Mouse (Mus musculus) spleen, embryonic (tissue): ENCODE measurements around the gene Tbcb.
"Not testable (repeated sequence)": the region's sequence is repeated elsewhere in the genome, so short reads cannot be mapped to it uniquely, and the experiment has no call there.

Experiments used
- CTCF ChIA-PET: fragments of 350-600 bp; sonication (Branson Sonifier 250); formaldehyde crosslinking; loops from one replicate; lab custom pipeline; 2022; lab: Charles Lee

The Tbcb gene

GRCm38 (mm10) chr7:30224206-30224605, 7.9 kb downstream of the Tbcb start:
- CTCF ChIA-PET: no interaction called here

GRCm38 (mm10) chr7:30222205-30222604, 9.9 kb downstream of the Tbcb start:
- CTCF ChIA-PET: no interaction called here

- CTCF ChIA-PET: no interaction called here
These were observed 10.6 kb downstream of the Tbcb start for GRCm38 (mm10) chr7:30221433-30221832.

- CTCF ChIA-PET: no interaction called here
These were observed 12.1 kb downstream of the Tbcb start for GRCm38 (mm10) chr7:30220008-30220356.

GRCm38 (mm10) chr7:30219293-30220007, 12.6 kb downstream of the Tbcb start:
- CTCF ChIA-PET: no interaction called here

GRCm38 (mm10) chr7:30217277-30217676, 14.8 kb downstream of the Tbcb start:
- CTCF ChIA-PET: interaction anchor here (1.0 to 1.4 kb wide), 3 partner anchors 14 to 35 kb away, joined by 4 read pairs; partner anchors contain the start of gene Polr2i

GRCm38 (mm10) chr7:30216723-30217151, 15.3 kb downstream of the Tbcb start:
- CTCF ChIA-PET: interaction anchor here (1.2 to 1.4 kb wide), 2 partner anchors 13 to 14 kb away, joined by 4 read pairs; partner anchors contain the start of gene Polr2i

- CTCF ChIA-PET: interaction anchor here (1.4 kb wide), 1 partner anchor 12 kb away, joined by 4 read pairs; no protein-coding TSS in a partner anchor
These were observed 16.2 kb downstream of the Tbcb start for GRCm38 (mm10) chr7:30215875-30216274.

- CTCF ChIA-PET: no interaction called here
These were observed 18.2 kb downstream of the Tbcb start for GRCm38 (mm10) chr7:30213881-30214280.

- CTCF ChIA-PET: no interaction called here
These were observed 21.0 kb downstream of the Tbcb start for GRCm38 (mm10) chr7:30211025-30211424.

GRCm38 (mm10) chr7:30206364-30206763, 25.7 kb downstream of the Tbcb start:
- CTCF ChIA-PET: not testable (repeated sequence)

- CTCF ChIA-PET: interaction anchor here (1.3 to 2.1 kb wide), 2 partner anchors 10 to 22 kb away, joined by 5 to 7 read pairs; partner anchors contain the start of gene Cox7a1
These were observed 26.7 kb downstream of the Tbcb start for GRCm38 (mm10) chr7:30205383-30205782.

- CTCF ChIA-PET: interaction anchor here (2.1 kb wide), 1 partner anchor 21 kb away, joined by 7 read pairs; the partner anchor contains the start of gene Cox7a1
These were observed 27.7 kb downstream of the Tbcb start for GRCm38 (mm10) chr7:30204380-30204779.

GRCm38 (mm10) chr7:30202895-30203690, 29.0 kb downstream of the Tbcb start:
- CTCF ChIA-PET: interaction anchor here (0.8 to 2.1 kb wide), 2 partner anchors 13 to 20 kb away, joined by 4 to 7 read pairs; partner anchors contain the start of gene Cox7a1

- CTCF ChIA-PET: interaction anchor here (0.6 kb wide), 1 partner anchor 225 kb away, joined by 4 read pairs; no protein-coding TSS in a partner anchor
These were observed 31.4 kb downstream of the Tbcb start for GRCm38 (mm10) chr7:30200661-30201060.

GRCm38 (mm10) chr7:30200200-30200599, 31.9 kb downstream of the Tbcb start:
- CTCF ChIA-PET: no interaction called here

GRCm38 (mm10) chr7:30199498-30200139, 32.5 kb downstream of the Tbcb start:
- CTCF ChIA-PET: no interaction called here

- CTCF ChIA-PET: interaction anchor here (1.0 kb wide), 1 partner anchor 16 kb away, joined by 4 read pairs; no protein-coding TSS in a partner anchor
These were observed 33.5 kb downstream of the Tbcb start, which contains the start of gene Capns1 for GRCm38 (mm10) chr7:30198481-30198971. Gene Capns1, minus strand, starts transcription at chr7:30198811.

GRCm38 (mm10) chr7:30197592-30198129, 34.4 kb downstream of the Tbcb start:
- CTCF ChIA-PET: no interaction called here

GRCm38 (mm10) chr7:30196171-30196570, 35.9 kb downstream of the Tbcb start:
- CTCF ChIA-PET: no interaction called here

GRCm38 (mm10) chr7:30195461-30195860, 36.6 kb downstream of the Tbcb start:
- CTCF ChIA-PET: interaction anchor here (0.6 to 1.0 kb wide), 2 partner anchors 10 to 211 kb away, joined by 3 to 5 read pairs; no protein-coding TSS in a partner anchor
